11 mouse cellular contexts compared by ENCODE assay signal in the genomic region with DNA sequence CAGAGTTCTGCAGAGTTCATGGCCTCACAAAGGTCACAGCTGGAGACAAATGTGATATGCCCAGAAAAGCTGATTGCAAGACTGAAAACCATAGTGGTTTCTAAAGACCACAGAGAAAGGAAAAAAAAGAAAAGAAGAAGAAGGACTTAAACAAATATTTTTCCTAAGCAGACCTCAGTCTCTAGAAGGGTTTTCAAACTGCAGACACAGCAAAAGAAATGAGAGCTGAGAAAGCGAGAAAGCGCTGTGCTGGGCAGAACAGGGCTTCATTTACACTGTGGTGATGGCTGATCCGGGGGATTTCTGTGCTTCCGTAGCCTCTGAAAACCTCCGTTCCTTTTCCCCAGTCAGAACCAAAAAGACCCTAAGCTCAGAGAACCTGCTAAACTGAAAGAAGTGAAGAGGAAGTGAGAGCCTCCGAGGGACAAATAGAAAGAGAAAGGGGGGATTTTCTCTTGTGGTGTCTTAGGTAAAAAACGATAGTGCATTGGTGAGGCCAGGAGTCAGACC. TPM values are rescaled to one million over a fixed set of nuclear protein-coding genes. Genes with fewer than 3 reads are reported as not detected.
DNase-seq lines count a peak whose midpoint lies in the region; ATAC-seq and TF ChIP-seq lines count a peak whose summit lies in the region.
"Had no signal": no experiment of that assay in that cellular context is flagged by ENCODE, and none has a peak within 500 bp of the region (broad histone marks: within the 10 kb centered on the region; RNA-seq: fewer than 3 reads in every experiment).

No protein-coding gene starts in this region.

- ATAC-seq in embryonic facial prominence, embryonic 15.5 days (ENCODE audit: insufficient number of reproducible peaks, low FRiP score, low TSS enrichment, low read depth): no peak
- no peak for ATAC-seq in liver, postnatal 0 days
- ATAC-seq in forebrain, embryonic 15.5 days (replicated peaks): no peak

- DNase-seq in layer of hippocampus, adult 2 months (ENCODE audit: low spot score in 2 of 2): no peak
- no peak for DNase-seq in layer of hippocampus, adult 9-11 months
- peak; percentile 41 for DNase-seq in CD4-positive, CD25-positive, alpha-beta regulatory T cell, adult 2 months (ENCODE audit: low read depth, low spot score)
- DNase-seq in liver, postnatal 0 days: no peak
- no peak for DNase-seq in T-cell, adult 2 months (ENCODE audit: low spot score)
- DNase-seq in right cerebral cortex, postnatal 36 days (ENCODE audit: low spot score in 2 of 2): no peak
- DNase-seq: cerebellum, adult 2 months; retina, postnatal 1 day had no signal

- no peak for TF ChIP-seq EP300 in liver, postnatal 0 days (IDR thresholded peaks at IDR 0.05; ENCODE audit: low read depth)

- no peak for TF ChIP-seq CTCF in layer of hippocampus, adult 2 months (conservative IDR thresholded peaks at IDR 0.05)
- TF ChIP-seq CTCF in liver, postnatal 0 days (IDR thresholded peaks at IDR 0.05; ENCODE audit: low read depth): no peak

- H3K27ac ChIP-seq in layer of hippocampus, adult 2 months: peak overlapping the region; percentile 36; the same call in 1 of the 2 replicates
- H3K27ac ChIP-seq in embryonic facial prominence, embryonic 15.5 days (replicated peaks): peak overlapping the region; percentile 44
- peak overlapping the region; percentile 44; the same call in 1 of the 2 replicates for H3K27ac ChIP-seq in liver, postnatal 0 days (ENCODE audit: low read depth)
- no peak overlapping the region for H3K27ac ChIP-seq in forebrain, embryonic 15.5 days (replicated peaks)

- no peaks in the 10 kb centered on the region for H3K27me3 ChIP-seq in embryonic facial prominence, embryonic 15.5 days
- H3K27me3 ChIP-seq in liver, postnatal 0 days (ENCODE audit: insufficient read depth, low read length): no peaks in the 10 kb centered on the region
- H3K27me3 ChIP-seq in forebrain, embryonic 15.5 days: no peaks in the 10 kb centered on the region

- no peaks in the 10 kb centered on the region for H3K9me3 ChIP-seq in embryonic facial prominence, embryonic 15.5 days (replicated peaks)
- no peaks in the 10 kb centered on the region for H3K9me3 ChIP-seq in liver, postnatal 0 days (ENCODE audit: low read length)
- H3K9me3 ChIP-seq in forebrain, embryonic 15.5 days: no peaks in the 10 kb centered on the region

- peaks cover 16% of the 10 kb centered on the region for H3K4me1 ChIP-seq in embryonic facial prominence, embryonic 15.5 days
- peaks cover 9% of the 10 kb centered on the region for H3K4me1 ChIP-seq in liver, postnatal 0 days (ENCODE audit: insufficient read depth)
- H3K4me1 ChIP-seq in forebrain, embryonic 15.5 days: peaks cover 18% of the 10 kb centered on the region

- 39% methylated on average over 7 of the region's 7 CpGs for WGBS in embryonic facial prominence, embryonic 15.5 days
- WGBS in liver, postnatal 0 days (ENCODE audit: insufficient replicate concordance): 34% methylated on average over 7 of the region's 7 CpGs
- 56% methylated on average over 7 of the region's 7 CpGs for WGBS in forebrain, embryonic 15.5 days

- no peak overlapping the region for H3K9ac ChIP-seq in embryonic facial prominence, embryonic 15.5 days
- peak overlapping the region; percentile 47 for H3K9ac ChIP-seq in liver, postnatal 0 days (replicated peaks)
- no peak overlapping the region for H3K9ac ChIP-seq in forebrain, embryonic 15.5 days (replicated peaks)

- H3K36me3 ChIP-seq in embryonic facial prominence, embryonic 15.5 days: no peaks in the 10 kb centered on the region
- H3K36me3 ChIP-seq in liver, postnatal 0 days (replicated peaks; ENCODE audit: insufficient read depth, low read length): no peaks in the 10 kb centered on the region
- H3K36me3 ChIP-seq in forebrain, embryonic 15.5 days: no peaks in the 10 kb centered on the region

- no peak overlapping the region for H3K4me2 ChIP-seq in embryonic facial prominence, embryonic 15.5 days (replicated peaks)
- peak overlapping the region; percentile 43 for H3K4me2 ChIP-seq in liver, postnatal 0 days (ENCODE audit: low read depth, low read length)
- H3K4me2 ChIP-seq in forebrain, embryonic 15.5 days (replicated peaks): no peak overlapping the region

- H3K4me3 ChIP-seq in layer of hippocampus, adult 2 months: no peak overlapping the region
- H3K4me3 ChIP-seq in embryonic facial prominence, embryonic 15.5 days (replicated peaks): no peak overlapping the region
- H3K4me3 ChIP-seq in liver, postnatal 0 days (ENCODE audit: low read depth, low read length): no peak overlapping the region
- no peak overlapping the region for H3K4me3 ChIP-seq in forebrain, embryonic 15.5 days
- H3K4me3 ChIP-seq: erythroblast, embryonic 14.5 days had no signal

RNA-seq across cellular contexts. Expression of a gene that starts 57.2 kb away (rescaled TPM):
- total RNA-seq in layer of hippocampus, adult 2 months (2021): 1,000 to 10,000 TPM; 2,132 to 2,154 TPM
- 2,291 and 2,301 TPM in 2 replicates for polyA plus RNA-seq in embryonic facial prominence, embryonic 15.5 days (2015; fragmentation: Nextera tagmentation; extraction: Ambion mirVana)
- 750 and 793 TPM in 2 replicates for polyA plus RNA-seq in liver, postnatal 0 days (2015; fragmentation: Nextera tagmentation; extraction: Ambion mirVana)
- polyA plus RNA-seq in forebrain, embryonic 15.5 days (2015; fragmentation: Nextera tagmentation; extraction: Ambion mirVana): 3,198 TPM in 2 replicates

RNA-seq across cellular contexts. Expression of a gene that starts 57.8 kb away (rescaled TPM):
- total RNA-seq in layer of hippocampus, adult 2 months (2021): 10 to 100 TPM; 25.3 to 33.3 TPM
- 37.9 and 41.4 TPM in 2 replicates for polyA plus RNA-seq in embryonic facial prominence, embryonic 15.5 days (2015; fragmentation: Nextera tagmentation; extraction: Ambion mirVana)
- 1.8 and 1.9 TPM in 2 replicates for polyA plus RNA-seq in liver, postnatal 0 days (2015; fragmentation: Nextera tagmentation; extraction: Ambion mirVana)
- polyA plus RNA-seq in forebrain, embryonic 15.5 days (2015; fragmentation: Nextera tagmentation; extraction: Ambion mirVana): 53.9 and 56.3 TPM in 2 replicates
- polyA plus RNA-seq: erythroblast, embryonic 14.5 days had no signal

Comparison
In these comparisons a context has a peak if more than half of its experiments do, and no peak if none do; other contexts are left out.
1. RNA of a gene that starts 57.8 kb away (polyA plus RNA-seq): 53.9 to 56.3 TPM in forebrain, embryonic 15.5 days and 37.9 to 41.4 TPM in embryonic facial prominence, embryonic 15.5 days; 1.8 to 1.9 TPM in liver, postnatal 0 days; every median in the first group is over 10 times any median in the second.